Mouse (Mus musculus) megakaryocyte, adult 5-6 weeks (primary cell): ENCODE measurements around the gene Adgre1. TPM values are rescaled to one million over a fixed set of nuclear protein-coding genes. Genes with fewer than 3 reads are reported as not detected.

Experiments used
- ATAC-seq: 2 replicates; pipeline ENCODE4 v1.8.0; 2016; ENCODE audit warnings: mild to moderate bottlenecking, inconsistent platforms; ENCODE audit not compliant: poor library complexity, severe bottlenecking
- total RNA-seq, 2 experiments: library from RNA; stranded (forward) in 1 of 2; stranded (reverse) in 1 of 2; fragments of 153-499, 151-499 nt in 1 of 2; fragments of 221-1000, 200-1000 nt in 1 of 2; gene quantifications; 2 replicates each; pipeline versions ENCODE4 v1.2.3 to v1.2.4; 2015 to 2017

Adgre1 gene
- 53.0 and 62.3 TPM in 2 replicates for total RNA-seq (2015)
- 107 and 116 TPM in 2 replicates for total RNA-seq (2017)

DNA sequence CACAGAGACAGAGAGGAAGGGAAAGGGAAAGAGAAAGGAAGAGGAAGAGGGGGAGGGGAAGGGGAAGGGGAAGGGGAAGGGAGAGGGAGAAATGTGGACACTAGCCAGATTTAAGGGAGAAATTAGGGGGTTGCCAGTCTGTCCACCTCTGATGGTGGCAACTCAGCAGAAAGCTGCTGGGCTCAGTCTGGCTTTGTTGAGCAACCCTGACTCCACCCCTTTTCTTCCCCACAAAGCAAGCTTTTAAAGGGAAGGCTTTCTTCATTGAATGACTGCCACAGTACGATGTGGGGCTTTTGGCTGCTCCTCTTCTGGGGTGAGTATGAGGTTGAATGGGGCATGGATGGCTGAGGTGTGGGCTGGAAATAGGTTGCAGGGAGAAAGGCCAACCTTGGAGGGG is at the start of gene Adgre1:
Adgre1 (plus strand) TSS at position 251 of the 400 bp plus-strand sequence.
- peak; percentile 92 for ATAC-seq

DNA sequence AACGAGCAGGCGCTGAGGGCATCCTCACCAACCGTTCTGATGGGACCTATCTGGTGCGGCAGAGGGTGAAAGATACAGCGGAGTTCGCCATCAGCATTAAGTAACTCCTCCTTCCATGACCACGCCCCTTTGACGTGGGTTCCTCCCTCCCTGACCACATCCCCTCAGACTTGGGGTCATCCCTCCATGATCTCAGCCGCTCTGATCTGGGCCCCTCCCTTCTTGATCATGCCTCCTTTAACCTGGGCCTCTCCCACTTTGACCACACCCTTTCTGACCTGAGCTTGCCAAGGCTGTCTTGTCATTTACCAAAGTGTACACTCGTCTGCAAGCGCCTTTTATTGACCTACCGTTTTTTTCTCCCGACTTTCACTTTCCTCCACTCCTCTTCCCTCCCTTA is 46.7 kb upstream of the Adgre1 start:
- ATAC-seq: peak; percentile 47; the same call in 1 of the 2 replicates

DNA sequence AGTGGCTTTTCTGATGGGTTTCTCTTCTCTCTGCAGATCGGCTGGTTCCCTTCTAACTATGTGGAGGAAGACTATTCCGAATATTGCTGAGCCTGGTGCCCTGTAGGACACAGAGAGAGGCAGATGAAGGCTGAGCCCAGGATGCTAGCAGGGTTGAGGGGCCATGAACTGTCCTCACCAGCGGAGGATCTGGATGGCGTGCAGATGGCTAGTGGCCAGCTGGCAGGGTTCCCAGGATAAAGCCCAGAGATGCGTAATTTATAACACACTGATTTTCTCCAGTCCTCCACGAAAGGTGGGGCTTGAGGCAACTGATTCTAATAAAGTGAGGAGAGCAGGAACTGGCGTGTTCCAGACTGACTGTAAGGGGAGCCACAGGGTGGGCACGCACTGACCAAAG is 30.9 kb upstream of the Adgre1 start:
- no peak for ATAC-seq

DNA sequence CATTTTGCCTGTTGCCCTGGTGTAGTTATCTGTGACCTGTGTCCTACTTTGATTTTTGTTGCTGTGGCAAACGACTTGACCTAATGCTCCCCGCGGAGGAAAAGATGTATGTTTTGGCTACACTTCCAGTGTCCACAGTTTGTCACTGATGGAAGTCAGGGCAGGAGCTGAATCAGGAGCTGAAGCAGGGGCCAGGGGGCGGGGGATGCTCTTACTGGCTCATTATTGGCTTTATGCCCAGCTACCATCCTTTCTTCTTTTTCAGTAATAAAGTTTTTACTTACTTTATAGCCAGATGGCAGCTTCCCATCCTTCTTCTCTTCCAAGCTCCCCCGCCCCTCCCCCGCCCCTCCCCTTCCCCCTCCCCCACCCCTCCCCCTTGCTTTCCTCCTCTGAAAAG is 29.5 kb upstream of the Adgre1 start:
- ATAC-seq: no peak

DNA sequence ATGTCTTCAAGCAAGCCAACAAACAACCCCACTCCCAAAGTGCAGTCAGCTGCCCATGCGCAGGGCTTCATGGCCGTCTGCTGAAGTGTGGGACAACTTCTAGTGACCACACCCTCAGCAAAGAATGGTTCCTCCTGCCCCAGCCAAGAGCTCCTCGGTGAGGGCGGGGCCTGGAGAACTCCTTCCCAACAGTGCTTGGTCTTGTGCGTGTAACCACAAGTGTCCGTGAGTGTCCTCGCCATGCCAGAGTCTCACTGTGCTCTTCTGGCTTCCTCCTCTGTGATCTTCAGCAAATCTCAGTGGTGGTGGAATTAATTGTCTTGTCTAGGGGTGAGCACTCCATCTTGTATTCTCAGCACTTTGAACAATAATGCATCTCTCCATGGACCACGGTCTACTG is 27.5 kb upstream of the Adgre1 start:
- ATAC-seq: peak; percentile 55

DNA sequence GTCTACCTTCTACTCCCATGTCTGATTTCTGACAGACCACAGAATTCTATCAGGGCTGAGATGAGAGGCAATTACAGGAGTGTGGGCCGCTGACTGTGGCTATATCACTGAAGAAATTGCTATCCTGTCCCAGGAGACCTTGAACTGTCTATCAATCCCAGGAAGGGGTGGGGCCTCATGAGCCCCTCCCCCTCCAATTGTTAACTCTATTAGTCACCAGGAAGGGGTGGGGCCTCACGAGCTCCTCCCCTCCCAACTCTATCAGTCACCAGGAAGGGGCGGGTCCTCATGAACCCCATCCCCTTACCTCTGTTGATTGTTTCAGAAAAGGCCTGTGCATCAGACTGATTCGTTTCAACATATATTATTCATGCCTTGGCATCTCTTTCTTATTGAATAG is 26.2 kb upstream of the Adgre1 start:
- ATAC-seq: no peak

DNA sequence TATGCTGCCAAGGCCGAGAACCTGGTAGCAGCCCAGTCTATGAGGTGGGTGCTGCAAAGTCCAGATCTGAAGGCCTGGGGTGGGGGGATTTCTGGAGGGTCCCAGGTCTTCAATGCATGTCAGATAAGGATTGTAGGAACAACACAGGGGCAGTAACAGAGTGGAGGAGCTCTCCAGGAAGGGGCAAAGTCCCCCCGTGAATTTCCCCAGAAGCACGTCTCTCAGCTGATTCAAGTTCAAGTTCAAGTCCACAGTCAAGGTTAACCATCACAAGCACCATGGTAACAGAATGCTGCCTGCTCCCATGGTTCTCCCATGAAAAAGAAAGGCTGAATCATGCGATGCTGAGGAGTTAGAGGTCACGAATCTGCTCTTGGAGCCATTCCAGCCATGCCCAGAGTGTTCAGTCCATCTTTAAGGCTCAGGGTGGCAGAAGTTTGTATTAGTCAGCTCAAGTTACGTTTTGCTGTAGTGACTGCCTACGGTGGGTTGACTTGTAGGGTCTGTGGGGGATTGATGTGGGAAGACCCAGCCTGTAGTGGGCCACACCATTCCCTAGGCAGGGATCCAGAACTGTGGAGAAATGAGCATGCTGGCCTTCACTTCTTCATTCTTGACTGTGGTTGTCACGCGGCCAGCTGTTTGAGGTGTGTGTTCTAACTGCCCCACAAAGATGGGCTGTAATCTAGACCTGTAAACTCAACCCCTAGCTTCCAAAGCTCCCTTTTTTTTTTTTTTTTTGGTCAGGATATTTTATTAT is 24.3 kb upstream of the Adgre1 start:
- ATAC-seq: no peak

DNA sequence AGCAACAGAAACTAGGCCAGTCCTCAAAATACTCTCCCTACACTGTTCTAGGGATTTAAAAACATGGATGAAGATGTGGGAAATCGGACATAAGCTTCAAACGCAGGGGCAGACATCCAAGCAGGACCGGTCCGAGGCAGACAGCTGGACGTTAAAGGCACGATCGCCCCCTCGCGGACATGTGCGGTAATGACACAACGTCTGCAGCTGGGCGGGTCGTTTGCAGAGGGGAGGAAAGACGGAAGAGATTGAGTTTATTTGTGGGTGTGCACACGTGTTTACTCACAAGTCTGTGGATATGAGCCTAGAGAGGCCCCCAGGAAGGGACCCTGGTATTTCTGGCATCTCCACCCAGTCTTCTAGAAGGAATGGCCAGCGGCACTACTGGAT is 23.7 kb upstream of the Adgre1 start:
- ATAC-seq: peak; percentile 72

DNA sequence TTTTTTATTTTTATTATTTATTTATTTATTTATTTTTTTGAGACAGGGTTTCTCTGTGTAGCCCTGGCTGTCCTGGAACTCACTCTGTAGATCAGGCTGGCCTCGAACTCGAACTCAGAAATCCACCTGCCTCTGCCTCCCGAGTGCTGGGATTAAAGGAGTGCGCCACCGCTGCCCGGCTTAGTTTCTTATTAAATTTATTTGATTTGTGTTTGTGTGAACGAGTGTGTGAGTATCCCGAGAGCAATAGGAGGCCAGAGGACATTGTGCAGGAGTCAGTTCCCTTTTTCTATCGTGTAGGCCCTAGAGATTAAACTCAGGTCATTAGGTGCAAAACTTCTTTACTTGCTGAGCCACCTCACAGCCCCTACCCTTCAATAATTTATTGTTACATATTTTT is 23.3 kb upstream of the Adgre1 start:
- ATAC-seq: 0 out of 2 replicates have a peak, but pooled peaks have one; percentile 31

DNA sequence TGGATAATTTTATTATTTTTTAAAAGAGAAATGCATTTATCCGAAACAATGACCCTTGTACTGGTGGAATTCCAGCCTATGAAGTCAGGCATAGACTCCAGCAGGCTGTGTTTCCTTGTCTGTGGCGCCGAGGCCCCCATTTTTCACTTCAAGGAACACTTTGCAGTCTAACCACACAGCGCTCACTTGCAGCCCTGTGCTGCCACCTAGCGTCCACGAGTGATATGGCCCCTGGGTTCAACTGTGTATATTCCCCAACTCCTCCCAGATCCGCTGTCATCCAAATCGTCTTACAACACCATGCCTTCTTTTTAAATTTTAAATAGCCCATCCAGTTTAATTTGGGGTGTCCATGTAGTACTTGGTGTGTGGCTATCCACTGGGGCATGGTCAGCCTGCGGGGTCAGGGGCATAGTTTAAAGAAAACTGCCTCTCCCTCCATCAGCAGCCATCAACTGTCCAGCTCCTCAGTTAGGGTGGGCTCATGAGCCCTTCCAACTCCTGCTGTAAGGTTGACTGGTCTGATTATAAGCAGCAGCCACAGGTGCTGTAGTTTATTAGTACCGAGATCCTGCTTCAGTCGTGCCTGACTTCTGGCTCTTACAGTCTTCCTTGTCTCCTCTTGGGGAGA is 22.7 kb upstream of the Adgre1 start:
- ATAC-seq: peak; percentile 78

DNA sequence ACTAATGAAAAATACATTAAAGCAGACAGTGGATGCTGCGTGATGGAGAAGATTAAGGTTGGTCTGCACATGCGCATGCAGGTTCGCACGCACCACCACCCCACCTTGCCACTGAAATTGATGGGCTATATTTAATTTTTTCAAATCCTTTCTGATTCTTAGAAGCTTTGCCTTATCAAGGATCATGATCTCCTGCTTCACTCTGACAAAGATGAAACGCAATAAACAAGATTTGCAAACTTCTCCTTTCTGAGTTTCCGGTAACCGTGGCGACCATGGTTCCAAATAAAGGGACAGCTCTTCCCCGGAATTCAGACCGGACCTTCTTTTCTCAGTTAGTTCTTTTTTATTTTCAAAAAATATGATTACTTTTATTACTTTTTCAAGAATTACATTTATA is 20.5 kb upstream of the Adgre1 start:
- ATAC-seq: peak; percentile 38; the same call in 1 of the 2 replicates

DNA sequence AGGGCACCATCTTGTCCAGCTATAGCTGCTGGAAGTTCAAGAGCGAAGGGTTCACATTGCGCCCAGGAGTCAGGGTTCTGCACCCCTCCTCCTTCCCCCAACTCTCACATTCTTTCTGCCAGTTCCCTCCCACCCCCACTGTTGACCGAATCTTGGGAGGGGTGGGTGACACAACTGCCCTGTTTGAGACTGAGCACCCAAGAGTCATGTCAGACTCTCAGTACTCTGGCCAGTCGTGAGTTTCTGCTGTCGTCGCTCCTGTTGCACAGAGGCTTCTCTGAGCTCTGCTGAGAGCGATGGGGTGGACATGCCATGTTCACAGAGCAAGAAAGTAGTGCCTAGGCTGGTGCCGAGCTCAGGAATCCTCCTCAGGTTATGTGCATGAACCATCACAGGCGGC is 19.2 kb upstream of the Adgre1 start:
- ATAC-seq: no peak

DNA sequence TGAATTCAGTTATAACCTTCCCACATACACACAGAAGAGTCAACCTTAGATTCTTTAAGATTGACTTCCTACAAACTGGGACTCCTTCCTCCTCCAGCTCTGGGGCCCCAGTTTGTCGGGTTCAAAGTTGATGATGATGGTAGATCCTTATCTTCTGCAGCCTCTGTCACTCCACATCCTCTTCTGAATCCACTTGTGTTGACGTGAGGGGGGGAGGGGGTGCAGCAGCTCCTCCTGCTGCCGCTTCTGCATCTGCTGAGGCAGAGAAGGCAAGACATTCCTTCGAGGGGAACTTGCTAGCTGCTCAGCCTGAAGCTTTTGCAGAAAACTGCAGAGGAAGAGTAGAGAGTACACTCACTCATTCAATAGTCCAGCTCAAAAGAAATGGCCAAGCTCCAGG is 16.9 kb upstream of the Adgre1 start:
- peak; percentile 33 for ATAC-seq

DNA sequence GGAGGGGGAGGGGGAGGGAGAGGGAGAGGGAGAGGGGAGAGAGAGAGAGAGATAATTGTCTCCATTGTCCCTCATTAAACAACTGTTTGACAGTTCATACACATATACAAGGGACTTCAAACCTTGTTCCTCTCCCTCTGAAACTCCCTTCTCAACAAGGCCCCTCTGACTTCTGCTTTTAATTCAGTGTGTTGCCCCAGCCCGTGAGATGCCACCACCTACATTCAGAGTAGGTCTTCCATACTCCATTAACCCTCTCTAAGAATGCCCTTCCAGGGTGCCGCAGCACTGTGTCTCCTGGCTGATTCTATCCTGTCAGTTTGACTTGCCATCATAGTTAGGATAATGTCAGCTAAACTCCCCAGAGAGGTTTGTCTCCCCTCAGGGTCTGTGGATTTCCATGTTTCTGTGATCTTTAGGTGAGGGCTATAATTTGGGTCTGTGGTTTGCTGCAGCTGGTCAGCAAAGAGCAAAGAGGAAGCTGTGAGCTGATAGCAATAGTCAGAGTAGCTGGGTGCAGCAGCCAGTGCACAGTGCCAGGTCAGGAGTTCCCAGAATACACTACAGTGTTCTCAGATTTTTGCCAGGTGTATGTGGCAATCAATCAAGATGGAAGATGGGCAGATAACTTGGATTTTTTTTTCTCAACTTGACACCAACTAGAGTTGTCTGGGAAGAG is 14.3 kb upstream of the Adgre1 start:
- peak; percentile 64 for ATAC-seq

DNA sequence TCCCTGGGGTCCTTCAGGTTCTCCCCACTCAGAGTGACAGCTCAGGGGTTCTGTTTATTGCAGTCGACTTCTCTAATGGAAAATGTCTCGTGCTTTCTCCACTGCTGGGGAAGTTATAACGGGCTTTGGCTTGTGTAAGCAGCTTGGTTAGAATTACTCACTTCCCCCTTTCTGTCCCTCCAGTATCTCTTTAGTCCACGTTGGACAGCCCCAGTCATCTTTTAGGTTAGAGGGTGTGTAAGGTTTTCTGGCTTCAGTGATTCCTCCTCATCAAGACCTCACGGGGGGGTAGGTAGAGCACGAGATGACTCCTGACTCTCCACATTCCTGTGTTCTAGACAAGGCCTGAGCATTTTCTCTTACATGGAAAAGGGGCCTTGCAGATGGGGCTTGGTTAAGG is 11.5 kb upstream of the Adgre1 start:
- ATAC-seq: peak; percentile 88

DNA sequence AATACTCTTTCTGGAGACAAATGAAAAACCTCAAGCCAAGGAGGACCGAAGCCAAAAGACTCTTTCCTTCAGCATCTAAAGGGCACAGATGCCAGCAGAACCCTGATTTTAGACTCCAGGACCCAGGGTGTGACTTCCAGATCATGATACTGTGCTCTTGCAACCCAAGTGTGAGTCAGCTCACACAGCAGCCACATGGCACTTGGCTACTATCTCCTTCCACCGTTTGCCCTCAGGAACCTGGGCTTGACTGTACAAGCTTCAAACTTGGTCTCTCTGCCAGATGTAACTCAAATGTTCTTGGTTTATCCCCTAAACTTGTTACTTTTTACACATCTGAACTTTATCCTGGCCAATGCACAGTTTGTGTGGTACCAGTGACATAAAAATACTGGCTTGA is 10.7 kb upstream of the Adgre1 start:
- ATAC-seq: no peak

DNA sequence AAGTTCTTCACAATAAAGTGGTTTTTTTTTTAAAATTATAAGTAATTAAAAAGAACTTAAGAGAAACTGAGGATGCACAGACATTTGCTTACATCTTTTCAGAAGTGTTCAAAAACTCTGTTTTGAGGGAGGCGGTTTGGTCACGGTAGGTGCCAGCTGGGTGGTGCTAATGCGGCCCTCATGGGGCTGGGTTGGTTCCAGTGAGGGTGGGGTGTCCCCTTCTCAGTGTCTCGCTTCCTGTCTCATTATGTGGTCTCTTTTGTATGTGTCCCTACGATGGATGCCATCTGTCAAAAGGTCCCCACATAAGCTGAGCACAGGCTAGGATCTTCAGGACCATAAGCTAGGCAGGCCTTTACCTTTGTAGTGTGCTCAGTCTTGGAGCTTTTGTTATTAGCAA is 9.4 kb upstream of the Adgre1 start:
- ATAC-seq: no peak

DNA sequence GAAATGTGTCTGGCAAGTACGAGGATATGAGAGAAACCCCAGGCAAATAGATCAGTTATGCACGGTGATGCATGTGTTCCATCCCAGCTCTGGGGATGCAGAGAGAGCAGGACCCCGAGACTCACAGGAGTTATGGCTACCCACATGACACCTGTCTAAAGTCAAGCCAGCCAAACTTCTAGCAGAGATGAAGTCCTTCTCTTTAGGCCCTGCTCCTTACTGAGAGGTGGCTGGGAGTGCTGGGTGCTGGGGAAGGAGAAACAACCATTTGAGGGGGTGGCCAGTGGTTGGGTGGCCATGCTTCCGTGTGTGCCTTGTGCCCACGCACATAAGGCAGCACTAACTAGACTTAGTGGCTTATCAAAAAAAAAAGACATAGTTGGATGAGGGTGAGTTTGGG is 8.3 kb upstream of the Adgre1 start:
- ATAC-seq: no peak

DNA sequence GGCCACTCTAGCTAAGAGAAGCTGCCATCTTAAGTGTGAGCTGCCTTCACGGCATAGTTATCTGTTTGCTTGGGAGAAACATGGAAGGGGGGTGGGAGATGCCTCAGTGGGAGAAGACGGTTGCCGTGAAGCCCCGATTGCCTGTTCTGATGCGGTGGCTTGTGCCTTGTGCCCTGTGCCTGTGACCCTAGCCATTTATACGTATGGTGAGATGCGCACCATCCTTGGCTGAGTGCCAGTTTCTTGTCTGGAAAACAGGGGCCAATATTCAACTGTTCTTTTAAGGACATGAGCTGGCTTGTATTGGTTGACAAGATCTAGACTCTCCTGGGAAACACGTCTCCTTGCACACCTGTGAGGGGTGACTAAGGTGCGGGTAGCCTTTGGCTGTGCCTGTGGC is 7.4 kb upstream of the Adgre1 start:
- no peak for ATAC-seq

DNA sequence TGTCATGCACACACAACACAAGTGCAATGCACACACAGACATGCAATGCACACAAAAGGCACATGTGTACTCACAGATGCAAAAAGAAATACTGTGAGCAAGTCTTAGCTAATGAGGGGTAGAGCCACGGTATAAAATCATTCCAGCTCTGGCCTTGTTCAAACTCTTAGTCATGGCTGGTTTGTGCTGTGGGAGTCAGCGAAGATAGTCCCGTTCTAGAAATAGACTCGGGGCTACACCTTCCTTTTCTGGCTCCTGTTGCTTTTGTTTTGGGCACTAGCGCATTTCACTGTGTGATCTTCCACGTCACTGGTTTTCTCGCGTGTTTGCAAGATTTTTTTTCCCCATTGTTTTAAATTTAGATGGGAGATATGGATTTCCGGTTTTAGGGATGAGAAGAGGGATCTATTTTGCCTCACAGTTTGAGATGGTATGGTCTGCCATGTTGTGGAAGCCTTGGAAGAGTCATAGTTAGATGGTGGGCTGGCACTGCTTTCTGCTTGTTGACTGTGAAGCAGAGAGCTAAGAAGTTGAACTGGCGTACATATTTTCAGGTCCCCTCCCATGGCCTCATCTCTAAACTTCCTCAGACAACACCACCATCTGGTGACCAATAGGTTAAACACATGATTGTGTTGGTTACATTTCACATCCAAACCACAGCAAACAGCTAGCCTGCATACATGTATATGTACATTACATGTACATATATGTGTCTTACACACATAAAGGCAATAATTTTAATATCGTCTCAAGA is 1.2 kb downstream of the Adgre1 start:
- ATAC-seq: peak; percentile 69
